Mouse (Mus musculus) testis, adult 2 months (tissue): ENCODE results near the gene Sowahc.

Source experiments
- CTCF ChIP-seq: fragments of 200-500 bp; IDR thresholded peaks from 2 replicates; pipeline ENCODE4 v1.5.1; 2012; ENCODE audit warnings: low read depth, mild to moderate bottlenecking, inconsistent platforms, low read length, moderate library complexity; ENCODE audit not compliant: control insufficient read depth, insufficient read depth, insufficient replicate concordance
- POLR2A ChIP-seq: fragments of 200-500 bp; IDR thresholded peaks from 2 replicates; pipeline ENCODE4 v1.6.1; 2012; ENCODE audit warnings: low read depth, mild to moderate bottlenecking, inconsistent platforms, low read length, moderate library complexity; ENCODE audit not compliant: control insufficient read depth

- TF ChIP-seq CTCF (no peak), POLR2A (no peak)
Measured at GRCm38 (mm10) chr10:59267275-59267674, 45.5 kb downstream of the Sowahc start.
